Mouse (Mus musculus): ENCODE data around the gene Gm6904. TPM values are rescaled to one million over a fixed set of nuclear protein-coding genes. Genes with fewer than 3 reads are reported as not detected.
"Not testable (repeated sequence)": the region's sequence is repeated elsewhere in the genome, so short reads cannot be mapped to it uniquely, and the experiment has no call there.

Gm6904 gene
- polyA plus RNA-seq (2014; fragmentation: Nextera tagmentation; extraction: Ambion mirVana) = not detected in 2 replicates

- H3K4me1 ChIP-seq (ENCODE audit: control insufficient read depth, insufficient read depth, low read length) = no peaks in the 10 kb centered on the region
- no peak within 1 kb of the TSS for H3K9ac ChIP-seq (ENCODE audit: low read depth, low read length)
- H3K36me3 ChIP-seq (ENCODE audit: control insufficient read depth, insufficient read depth, low read length) = no peaks in the 10 kb centered on the region
- H3K9me3 ChIP-seq (ENCODE audit: control insufficient read depth, low read length) = no peaks in the 10 kb centered on the region
- ATAC-seq (ENCODE audit: low FRiP score, low TSS enrichment) = no peak
- no peak within 1 kb of the TSS for H3K27ac ChIP-seq (ENCODE audit: low read depth, low read length)
- no peak within 1 kb of the TSS for H3K4me2 ChIP-seq (replicated peaks; ENCODE audit: low read depth, low read length)
- H3K27me3 ChIP-seq (ENCODE audit: control insufficient read depth, insufficient read depth, low read length) = no peaks in the 10 kb centered on the region
- 75% methylated on average over 3 of the region's 3 CpGs for WGBS
- no peak within 1 kb of the TSS for H3K4me3 ChIP-seq (ENCODE audit: low read length)
Measured at GRCm38 (mm10) chr14:59260056-59260455, at the start of gene Gm6904. Gene Gm6904 (minus strand): TSS chr14:59260216.

- not testable (repeated sequence) for H3K36me3 ChIP-seq (ENCODE audit: control insufficient read depth, insufficient read depth, low read length); ATAC-seq (ENCODE audit: low FRiP score, low TSS enrichment)
- WGBS = 74% methylated on average over 1 of the region's 1 CpGs
Measured at GRCm38 (mm10) chr14:59297391-59297790, 37.4 kb upstream of the Gm6904 start, which contains the start of gene Phf11a. Gene Phf11a (minus strand): TSS chr14:59297522.

DNA sequence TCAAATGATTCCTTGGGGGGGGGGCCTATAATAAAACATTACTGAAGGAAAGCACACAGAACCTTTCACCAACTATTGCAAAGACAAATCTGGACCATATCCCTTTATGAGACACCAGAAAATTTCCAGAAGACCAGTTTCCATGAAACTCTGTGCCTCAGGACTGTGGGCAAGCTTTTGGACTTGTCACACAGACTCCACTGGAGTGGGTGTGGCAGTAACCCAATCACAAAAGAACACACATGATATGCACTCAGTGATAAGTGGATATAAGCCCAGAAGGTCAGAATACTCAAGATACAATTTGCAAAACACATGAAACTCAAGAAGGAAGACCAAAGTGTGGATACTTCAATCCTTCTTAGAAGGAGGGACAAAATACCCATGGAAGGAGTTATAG, 31.8 kb upstream of the Gm6904 start:
- not testable (repeated sequence) for H3K36me3 ChIP-seq (ENCODE audit: control insufficient read depth, insufficient read depth, low read length); H3K9me3 ChIP-seq (ENCODE audit: control insufficient read depth, low read length); H3K9ac ChIP-seq (ENCODE audit: low read depth, low read length); H3K27me3 ChIP-seq (ENCODE audit: control insufficient read depth, insufficient read depth, low read length); H3K27ac ChIP-seq (ENCODE audit: low read depth, low read length); H3K4me3 ChIP-seq (ENCODE audit: low read length); H3K4me2 ChIP-seq (replicated peaks; ENCODE audit: low read depth, low read length); H3K4me1 ChIP-seq (ENCODE audit: control insufficient read depth, insufficient read depth, low read length); ATAC-seq (ENCODE audit: low FRiP score, low TSS enrichment)

More at GRCm38 (mm10) chr14:59297391-59297790, 37.4 kb upstream of the Gm6904 start, which contains the start of gene Phf11a:
- not testable (repeated sequence) for H3K4me1 ChIP-seq (ENCODE audit: control insufficient read depth, insufficient read depth, low read length); H3K4me2 ChIP-seq (replicated peaks; ENCODE audit: low read depth, low read length); H3K27me3 ChIP-seq (ENCODE audit: control insufficient read depth, insufficient read depth, low read length); H3K27ac ChIP-seq (ENCODE audit: low read depth, low read length); H3K4me3 ChIP-seq (ENCODE audit: low read length); H3K9ac ChIP-seq (ENCODE audit: low read depth, low read length); H3K9me3 ChIP-seq (ENCODE audit: control insufficient read depth, low read length)

GRCm38 (mm10) chr14:59274961-59275360, 14.9 kb upstream of the Gm6904 start:
- not testable (repeated sequence) for H3K4me1 ChIP-seq (ENCODE audit: control insufficient read depth, insufficient read depth, low read length)
- WGBS = 89% methylated on average over 4 of the region's 4 CpGs

DNA sequence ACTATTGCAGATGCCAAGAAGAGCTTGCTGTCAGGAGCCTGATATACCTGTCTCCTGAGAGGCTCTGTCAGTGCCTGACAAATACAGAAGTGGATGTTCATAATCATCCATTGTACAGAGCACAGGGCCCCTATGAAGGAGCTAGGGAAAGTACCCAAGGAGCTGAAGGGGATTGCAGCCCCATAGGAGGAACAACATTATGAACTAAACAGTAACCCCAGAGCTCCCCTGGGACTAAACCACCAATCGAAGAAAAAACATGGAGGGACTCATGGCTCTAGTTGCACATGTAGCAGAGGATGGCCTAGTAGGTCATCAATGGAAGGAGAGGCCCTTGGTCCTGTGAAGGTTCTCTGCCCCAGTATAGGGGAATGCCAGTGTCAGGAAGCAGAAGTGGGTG, 4.2 kb downstream of the Gm6904 start:
- H3K4me3 ChIP-seq (ENCODE audit: low read length); H3K27ac ChIP-seq (ENCODE audit: low read depth, low read length); H3K36me3 ChIP-seq (ENCODE audit: control insufficient read depth, insufficient read depth, low read length); H3K4me2 ChIP-seq (replicated peaks; ENCODE audit: low read depth, low read length); H3K9ac ChIP-seq (ENCODE audit: low read depth, low read length); H3K4me1 ChIP-seq (ENCODE audit: control insufficient read depth, insufficient read depth, low read length); H3K27me3 ChIP-seq (ENCODE audit: control insufficient read depth, insufficient read depth, low read length); H3K9me3 ChIP-seq (ENCODE audit: control insufficient read depth, low read length); ATAC-seq (ENCODE audit: low FRiP score, low TSS enrichment): not testable (repeated sequence)
- 88% methylated on average over 1 of the region's 1 CpGs for WGBS

More at GRCm38 (mm10) chr14:59274961-59275360, 14.9 kb upstream of the Gm6904 start:
- not testable (repeated sequence) for H3K9ac ChIP-seq (ENCODE audit: low read depth, low read length); H3K27me3 ChIP-seq (ENCODE audit: control insufficient read depth, insufficient read depth, low read length); H3K9me3 ChIP-seq (ENCODE audit: control insufficient read depth, low read length); H3K36me3 ChIP-seq (ENCODE audit: control insufficient read depth, insufficient read depth, low read length); H3K4me3 ChIP-seq (ENCODE audit: low read length); ATAC-seq (ENCODE audit: low FRiP score, low TSS enrichment); H3K27ac ChIP-seq (ENCODE audit: low read depth, low read length); H3K4me2 ChIP-seq (replicated peaks; ENCODE audit: low read depth, low read length)

- 59% methylated on average over 5 of the region's 5 CpGs for WGBS
- not testable (repeated sequence) for ATAC-seq (ENCODE audit: low FRiP score, low TSS enrichment); H3K27me3 ChIP-seq (ENCODE audit: control insufficient read depth, insufficient read depth, low read length); H3K9ac ChIP-seq (ENCODE audit: low read depth, low read length); H3K4me2 ChIP-seq (replicated peaks; ENCODE audit: low read depth, low read length); H3K9me3 ChIP-seq (ENCODE audit: control insufficient read depth, low read length); H3K36me3 ChIP-seq (ENCODE audit: control insufficient read depth, insufficient read depth, low read length); H3K4me1 ChIP-seq (ENCODE audit: control insufficient read depth, insufficient read depth, low read length); H3K27ac ChIP-seq (ENCODE audit: low read depth, low read length); H3K4me3 ChIP-seq (ENCODE audit: low read length)
Measured at GRCm38 (mm10) chr14:59250350-59250749, 9.7 kb downstream of the Gm6904 start.

DNA sequence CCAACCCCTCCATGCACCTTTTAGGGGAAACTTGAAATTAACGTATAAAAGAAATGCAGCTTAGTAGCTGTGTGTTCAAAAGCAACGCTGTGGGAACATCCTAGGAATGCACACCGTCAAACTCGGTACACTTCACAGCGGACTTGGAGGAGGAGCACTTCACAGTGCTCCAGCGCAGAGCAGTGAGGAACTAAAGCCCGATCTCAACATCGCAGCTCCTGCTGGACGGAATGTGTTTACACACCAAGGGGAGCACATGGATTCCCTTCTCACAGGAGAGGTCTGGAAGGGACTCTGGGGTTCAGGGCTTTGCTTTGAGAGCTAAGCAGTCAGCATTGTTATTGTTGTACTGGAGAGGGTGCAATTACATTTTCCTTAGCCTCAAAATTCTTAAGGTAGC, 26.4 kb downstream of the Gm6904 start:
- Histone ChIP-seq H3K36me3 (ENCODE audit: control insufficient read depth, insufficient read depth, low read length) (peaks cover 76% of the 10 kb centered on the region), H3K27me3 (ENCODE audit: control insufficient read depth, insufficient read depth, low read length) (no peaks in the 10 kb centered on the region), H3K9ac (ENCODE audit: low read depth, low read length) (no peak overlapping the region), H3K4me3 (ENCODE audit: low read length) (no peak overlapping the region), H3K4me2 (replicated peaks; ENCODE audit: low read depth, low read length) (no peak overlapping the region), H3K27ac (ENCODE audit: low read depth, low read length) (no peak overlapping the region), H3K4me1 (ENCODE audit: control insufficient read depth, insufficient read depth, low read length) (no peaks in the 10 kb centered on the region), H3K9me3 (ENCODE audit: control insufficient read depth, low read length) (peaks cover 5% of the 10 kb centered on the region; the same call in 1 of the 2 replicates)
- no peak for ATAC-seq (ENCODE audit: low FRiP score, low TSS enrichment)
- 96% methylated on average over 9 of the region's 9 CpGs for WGBS

- no peak overlapping the region for H3K27ac ChIP-seq (ENCODE audit: low read depth, low read length)
- H3K9me3 ChIP-seq (ENCODE audit: control insufficient read depth, low read length) = no peaks in the 10 kb centered on the region
- no peak overlapping the region for H3K9ac ChIP-seq (ENCODE audit: low read depth, low read length)
- peaks cover 86% of the 10 kb centered on the region for H3K36me3 ChIP-seq (ENCODE audit: control insufficient read depth, insufficient read depth, low read length)
- H3K4me2 ChIP-seq (replicated peaks; ENCODE audit: low read depth, low read length) = no peak overlapping the region
- no peaks in the 10 kb centered on the region for H3K27me3 ChIP-seq (ENCODE audit: control insufficient read depth, insufficient read depth, low read length)
- WGBS = 74% methylated on average over 5 of the region's 5 CpGs
- no peaks in the 10 kb centered on the region for H3K4me1 ChIP-seq (ENCODE audit: control insufficient read depth, insufficient read depth, low read length)
- no peak overlapping the region for H3K4me3 ChIP-seq (ENCODE audit: low read length)
- ATAC-seq (ENCODE audit: low FRiP score, low TSS enrichment) = no peak
Measured at GRCm38 (mm10) chr14:59232003-59232402, 28.0 kb downstream of the Gm6904 start.

DNA sequence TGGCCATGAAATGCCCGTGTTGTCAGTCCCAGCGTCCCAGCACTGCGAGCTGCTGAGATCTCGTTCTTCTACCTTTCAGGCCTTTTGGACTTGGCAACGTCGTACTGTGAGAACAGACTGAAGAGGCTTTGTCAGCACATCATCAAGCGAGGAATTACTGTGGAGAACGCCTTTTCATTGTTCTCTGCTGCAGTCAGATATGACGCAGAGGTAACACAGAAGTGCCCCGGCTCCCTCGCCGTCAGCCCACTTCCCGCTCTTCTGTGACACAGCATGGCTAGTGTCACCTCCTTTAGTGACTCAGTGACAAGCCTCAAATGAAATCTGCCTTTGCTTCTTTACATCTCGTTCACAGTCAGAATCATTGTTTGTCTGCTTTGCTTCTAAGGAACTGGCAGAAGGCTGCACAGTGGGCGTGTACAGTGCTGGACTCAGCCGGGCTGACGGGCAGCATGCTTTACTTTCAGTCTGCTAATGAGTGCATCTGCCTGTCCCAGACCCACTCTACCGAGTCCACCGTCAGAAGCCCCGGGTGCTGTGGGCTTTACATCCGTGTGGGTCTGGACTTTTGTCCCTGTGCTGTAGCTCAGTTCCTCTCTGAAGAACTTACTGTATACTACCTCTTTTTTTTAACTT, 29.6 kb downstream of the Gm6904 start:
- ATAC-seq (ENCODE audit: low FRiP score, low TSS enrichment) = no peak
- WGBS = 96% methylated on average over 21 of the region's 21 CpGs
- H3K9me3 ChIP-seq (ENCODE audit: control insufficient read depth, low read length) = no peaks in the 10 kb centered on the region

More for the DNA sequence above, 29.6 kb downstream of the Gm6904 start:
- Histone ChIP-seq H3K4me3 (ENCODE audit: low read length) (no peak overlapping the region), H3K27me3 (ENCODE audit: control insufficient read depth, insufficient read depth, low read length) (no peaks in the 10 kb centered on the region), H3K4me2 (replicated peaks; ENCODE audit: low read depth, low read length) (no peak overlapping the region), H3K27ac (ENCODE audit: low read depth, low read length) (no peak overlapping the region), H3K4me1 (ENCODE audit: control insufficient read depth, insufficient read depth, low read length) (no peaks in the 10 kb centered on the region), H3K36me3 (ENCODE audit: control insufficient read depth, insufficient read depth, low read length) (peaks cover 91% of the 10 kb centered on the region), H3K9ac (ENCODE audit: low read depth, low read length) (no peak overlapping the region)
